8 mouse cellular contexts compared by ENCODE assay signal in genomic region chr16:31199926-31200789, GRCm38 (mm10). TPM values are rescaled to one million over a fixed set of nuclear protein-coding genes. Genes with fewer than 3 reads are reported as not detected.
A peak's percentile ranks its signal among the peaks of the same experiment; 100 is the strongest.
DNase-seq lines count a peak whose midpoint lies in the region; ATAC-seq and TF ChIP-seq lines count a peak whose summit lies in the region.

No protein-coding gene starts in this region.

- H3K9ac ChIP-seq in heart, embryonic 14.5 days (ENCODE audit: low read length), result peak overlapping the region; percentile 97
- H3K9ac ChIP-seq in liver, embryonic 14.5 days (replicated peaks), result peak overlapping the region; percentile 78
- peak overlapping the region; percentile 94 for H3K9ac ChIP-seq in neural tube, embryonic 11.5 days (ENCODE audit: low read length)
- H3K9ac ChIP-seq in stomach, embryonic 16.5 days (ENCODE audit: low read length), result peak overlapping the region; percentile 97

- no peak for TF ChIP-seq EP300 in liver, embryonic 14.5 days (IDR thresholded peaks at IDR 0.05; ENCODE audit: low read depth)

- H3K27me3 ChIP-seq in heart, embryonic 14.5 days (ENCODE audit: control insufficient read depth, insufficient read depth, low read length), result no peaks in the 10 kb centered on the region
- H3K27me3 ChIP-seq in liver, embryonic 14.5 days (ENCODE audit: control insufficient read depth, insufficient read depth, low read length), result no peaks in the 10 kb centered on the region
- no peaks in the 10 kb centered on the region for H3K27me3 ChIP-seq in neural tube, embryonic 11.5 days (ENCODE audit: control insufficient read depth, insufficient read depth, low read length)
- no peaks in the 10 kb centered on the region for H3K27me3 ChIP-seq in stomach, embryonic 16.5 days (ENCODE audit: control insufficient read depth, insufficient read depth, low read length)

- H3K27ac ChIP-seq in heart, embryonic 14.5 days (replicated peaks in 1 of 2; ENCODE audit: control insufficient read depth in 1 of 2, insufficient read depth in 1 of 2, low read depth in 2 of 2, low read length in 2 of 2), result peak overlapping the region; percentile 92 to 93
- peak overlapping the region; percentile 57 for H3K27ac ChIP-seq in liver, embryonic 14.5 days
- H3K27ac ChIP-seq in neural tube, embryonic 11.5 days (ENCODE audit: low read depth, low read length), result peak overlapping the region; percentile 88
- peak overlapping the region; percentile 96 for H3K27ac ChIP-seq in stomach, embryonic 16.5 days (ENCODE audit: low read length)

- peaks cover 4 to 11% of the 10 kb centered on the region in 2 experiments; a peak in 1 of 4 replicates for H3K4me1 ChIP-seq in heart, embryonic 14.5 days (ENCODE audit: control insufficient read depth in 2 of 2, insufficient read depth in 2 of 2, low read length in 2 of 2)
- H3K4me1 ChIP-seq in liver, embryonic 14.5 days (replicated peaks; ENCODE audit: control insufficient read depth in 2 of 2, insufficient read depth in 2 of 2, low read length in 1 of 2), result peaks cover 1 to 4% of the 10 kb centered on the region in 2 experiments; a peak in 3 of 4 replicates
- peaks cover 6% of the 10 kb centered on the region; the same call in 1 of the 2 replicates for H3K4me1 ChIP-seq in neural tube, embryonic 11.5 days (ENCODE audit: control insufficient read depth, insufficient read depth, low read length)
- H3K4me1 ChIP-seq in stomach, embryonic 16.5 days (ENCODE audit: control insufficient read depth, insufficient read depth, low read length), result peaks cover 9% of the 10 kb centered on the region

- ATAC-seq in erythroid progenitor cell, adult 5-6 weeks (replicated peaks; ENCODE audit: low FRiP score, poor library complexity, severe bottlenecking), result peak; percentile 52; the same call in 1 of the 2 replicates
- peak; percentile 26; the same call in 1 of the 2 replicates for ATAC-seq in heart, embryonic 14.5 days (ENCODE audit: insufficient number of reproducible peaks, insufficient read depth, low FRiP score, low read depth)
- ATAC-seq in liver, embryonic 14.5 days (ENCODE audit: insufficient read depth), result peak; percentile 25; the same call in 1 of the 2 replicates
- peak; percentile 25 for ATAC-seq in neural tube, embryonic 11.5 days (ENCODE audit: insufficient read depth, low FRiP score, low TSS enrichment)
- ATAC-seq in stomach, embryonic 16.5 days (ENCODE audit: insufficient read depth, low FRiP score), result peak; percentile 27

- peak overlapping the region; percentile 98 for H3K4me3 ChIP-seq in heart, embryonic 14.5 days (ENCODE audit: control insufficient read depth in 1 of 2, insufficient read depth in 1 of 2, low read depth in 1 of 2, low read length in 2 of 2)
- peak overlapping the region; percentile 77 to 80 for H3K4me3 ChIP-seq in liver, embryonic 14.5 days (ENCODE audit: insufficient read depth in 1 of 2, low read depth in 2 of 2, low read length in 2 of 2)
- peak overlapping the region; percentile 94 for H3K4me3 ChIP-seq in neural tube, embryonic 11.5 days (ENCODE audit: low read depth, low read length)
- peak overlapping the region; percentile 97 for H3K4me3 ChIP-seq in stomach, embryonic 16.5 days (replicated peaks; ENCODE audit: low read length)

- H3K4me2 ChIP-seq in heart, embryonic 14.5 days (ENCODE audit: low read length), result peak overlapping the region; percentile 65
- H3K4me2 ChIP-seq in liver, embryonic 14.5 days (ENCODE audit: low read depth), result peak overlapping the region; percentile 83
- peak overlapping the region; percentile 88 for H3K4me2 ChIP-seq in neural tube, embryonic 11.5 days (ENCODE audit: low read depth)
- peak overlapping the region; percentile 89 for H3K4me2 ChIP-seq in stomach, embryonic 16.5 days (ENCODE audit: low read depth, low read length)

- H3K36me3 ChIP-seq in heart, embryonic 14.5 days (ENCODE audit: control insufficient read depth, insufficient read depth, low read length), result no peaks in the 10 kb centered on the region
- no peaks in the 10 kb centered on the region for H3K36me3 ChIP-seq in liver, embryonic 14.5 days (replicated peaks; ENCODE audit: control insufficient read depth, insufficient read depth, low read depth)
- no peaks in the 10 kb centered on the region for H3K36me3 ChIP-seq in neural tube, embryonic 11.5 days (ENCODE audit: control insufficient read depth, insufficient read depth, low read length)
- no peaks in the 10 kb centered on the region for H3K36me3 ChIP-seq in stomach, embryonic 16.5 days (ENCODE audit: control insufficient read depth, insufficient read depth, low read length)

- peak; percentile 56 to 57 for DNase-seq in B cell, adult 2 months
- peak; percentile 83 for DNase-seq in brain, adult 2 months (ENCODE audit: low read depth, low spot score)
- DNase-seq in kidney, postnatal 14 days, result peak; percentile 68
- DNase-seq in liver, embryonic 14.5 days (ENCODE audit: low read depth in 3 of 3, low spot score in 3 of 3), result no peak
- peak; percentile 72 for DNase-seq in neural tube, embryonic 11.5 days (ENCODE audit: low spot score)

- WGBS in heart, embryonic 14.5 days, result under 1% methylated on average over 55 of the region's 56 CpGs
- under 1% methylated on average over 54 of the region's 56 CpGs for WGBS in liver, embryonic 14.5 days (ENCODE audit: insufficient replicate concordance)
- WGBS in neural tube, embryonic 11.5 days, result under 1% methylated on average over 56 of the region's 56 CpGs
- WGBS in stomach, embryonic 16.5 days, result under 1% methylated on average over 56 of the region's 56 CpGs

- H3K9me3 ChIP-seq in heart, embryonic 14.5 days (ENCODE audit: control insufficient read depth, low read length), result no peaks in the 10 kb centered on the region
- H3K9me3 ChIP-seq in liver, embryonic 14.5 days (ENCODE audit: control insufficient read depth, low read length), result no peaks in the 10 kb centered on the region
- H3K9me3 ChIP-seq in neural tube, embryonic 11.5 days (ENCODE audit: control insufficient read depth, low read length), result no peaks in the 10 kb centered on the region
- no peaks in the 10 kb centered on the region for H3K9me3 ChIP-seq in stomach, embryonic 16.5 days (replicated peaks; ENCODE audit: control insufficient read depth, low read length)

- TF ChIP-seq CTCF in liver, embryonic 14.5 days (IDR thresholded peaks at IDR 0.05; ENCODE audit: low read depth), result peak; percentile 60

RNA-seq across cellular contexts. Expression of gene Acap2, which starts 0.9 kb away (rescaled TPM):
- total RNA-seq in erythroid progenitor cell, adult 5-6 weeks (2015; ENCODE audit: low replicate concordance), result 13.4 and 20.5 TPM in 2 replicates
- total RNA-seq in erythroid progenitor cell, adult 5-6 weeks (2017; ENCODE audit: low replicate concordance), result 8.7 and 12.3 TPM in 2 replicates
- polyA plus RNA-seq in heart, embryonic 14.5 days (2014; fragmentation: Nextera tagmentation; extraction: Ambion mirVana), result 14.9 and 15.0 TPM in 2 replicates
- polyA plus RNA-seq in liver, embryonic 14.5 days (2012; rRNA removed), result 3.2 and 4.4 TPM in 2 replicates
- 4.9 and 5.1 TPM in 2 replicates for polyA plus RNA-seq in liver, embryonic 14.5 days (2014; fragmentation: Nextera tagmentation; extraction: Ambion mirVana)
- 21.5 and 22.1 TPM in 2 replicates for polyA plus RNA-seq in neural tube, embryonic 11.5 days (2014; fragmentation: Nextera tagmentation; extraction: Ambion mirVana)
- polyA plus RNA-seq in stomach, embryonic 16.5 days (2015; fragmentation: Nextera tagmentation; extraction: Ambion mirVana), result 20.4 and 21.4 TPM in 2 replicates

Comparison
In these comparisons a context has a peak if more than half of its experiments do, and no peak if none do; other contexts are left out.
1. DNase-seq: peak in B cell, adult 2 months (2 of 2), brain, adult 2 months (single experiment), kidney, postnatal 14 days (single experiment) and neural tube, embryonic 11.5 days (single experiment); none in liver, embryonic 14.5 days (0 of 3).
2. Peak in every context shown above with its lines, with median percentiles within 50 percentile points of each other: ATAC-seq, H3K27ac ChIP-seq, H3K4me2 ChIP-seq, H3K4me3 ChIP-seq and H3K9ac ChIP-seq.